Comparison of ENCODE assay signal across 9 mouse cellular contexts in genomic region chr11:116812793-116813529, GRCm38 (mm10). TPM values are rescaled to one million over a fixed set of nuclear protein-coding genes. Genes with fewer than 3 reads are reported as not detected.
DNase-seq lines count a peak whose midpoint lies in the region; ATAC-seq and TF ChIP-seq lines count a peak whose summit lies in the region.
"Had no signal": no experiment of that assay in that cellular context is flagged by ENCODE, and none has a peak within 500 bp of the region (broad histone marks: within the 10 kb centered on the region; RNA-seq: fewer than 3 reads in every experiment).

No protein-coding gene starts in this region.

- H3K9me3 ChIP-seq in lung, embryonic 16.5 days (ENCODE audit: control insufficient read depth, low read length) = no peaks in the 10 kb centered on the region
- H3K9me3 ChIP-seq in forebrain, embryonic 12.5 days = no peaks in the 10 kb centered on the region
- no peaks in the 10 kb centered on the region for H3K9me3 ChIP-seq in intestine, postnatal 0 days (ENCODE audit: control insufficient read depth)
- H3K9me3 ChIP-seq in neural tube, embryonic 14.5 days (ENCODE audit: control insufficient read depth, low read length) = no peaks in the 10 kb centered on the region

- peak overlapping the region; percentile 97 for H3K27ac ChIP-seq in lung, embryonic 16.5 days (ENCODE audit: low read length)
- H3K27ac ChIP-seq in forebrain, embryonic 12.5 days = peak overlapping the region; percentile 90
- no peak overlapping the region for H3K27ac ChIP-seq in intestine, postnatal 0 days (ENCODE audit: low read depth, low read length)
- H3K27ac ChIP-seq in neural tube, embryonic 14.5 days (ENCODE audit: low read depth, low read length) = peak overlapping the region; percentile 94

- no peaks in the 10 kb centered on the region for H3K36me3 ChIP-seq in lung, embryonic 16.5 days (ENCODE audit: control insufficient read depth, insufficient read depth, low read length)
- H3K36me3 ChIP-seq in forebrain, embryonic 12.5 days (replicated peaks) = no peaks in the 10 kb centered on the region
- H3K36me3 ChIP-seq in intestine, postnatal 0 days (ENCODE audit: control insufficient read depth, insufficient read depth) = peaks cover 18% of the 10 kb centered on the region
- no peaks in the 10 kb centered on the region for H3K36me3 ChIP-seq in neural tube, embryonic 14.5 days (ENCODE audit: control insufficient read depth, insufficient read depth, low read length)

- peak; percentile 39 for TF ChIP-seq CTCF in intestine, postnatal 0 days (IDR thresholded peaks at IDR 0.05; ENCODE audit: low read depth)

- peaks cover 43% of the 10 kb centered on the region for H3K4me1 ChIP-seq in lung, embryonic 16.5 days (replicated peaks; ENCODE audit: control insufficient read depth, insufficient read depth, low read length)
- H3K4me1 ChIP-seq in forebrain, embryonic 12.5 days = peaks cover 73% of the 10 kb centered on the region
- H3K4me1 ChIP-seq in intestine, postnatal 0 days (replicated peaks; ENCODE audit: control insufficient read depth, insufficient read depth, low read length) = peaks cover 10% of the 10 kb centered on the region
- H3K4me1 ChIP-seq in neural tube, embryonic 14.5 days (ENCODE audit: control insufficient read depth, insufficient read depth, low read length) = peaks cover 51% of the 10 kb centered on the region

- H3K4me3 ChIP-seq in lung, embryonic 16.5 days (ENCODE audit: low read length) = no peak overlapping the region
- 0 out of 2 replicates have a peak overlapping the region, but pooled peaks have one; percentile 3 for H3K4me3 ChIP-seq in forebrain, embryonic 12.5 days (replicated peaks)
- no peak overlapping the region for H3K4me3 ChIP-seq in intestine, postnatal 0 days (ENCODE audit: low read depth, low read length)
- H3K4me3 ChIP-seq in neural tube, embryonic 14.5 days (ENCODE audit: low read depth, low read length) = no peak overlapping the region

- no peak overlapping the region; the same call in 1 of the 2 replicates for H3K9ac ChIP-seq in lung, embryonic 16.5 days (ENCODE audit: low read length)
- no peak overlapping the region for H3K9ac ChIP-seq in forebrain, embryonic 12.5 days
- no peak overlapping the region for H3K9ac ChIP-seq in intestine, postnatal 0 days (ENCODE audit: low read depth, low read length)
- 0 out of 2 replicates have a peak overlapping the region, but pooled peaks have one; percentile 12 for H3K9ac ChIP-seq in neural tube, embryonic 14.5 days (replicated peaks; ENCODE audit: low read depth, low read length)

- no peak for DNase-seq in lung, postnatal 25 days (ENCODE audit: low spot score)
- DNase-seq in thymus, postnatal 36 days = no peak
- DNase-seq in left cerebral cortex, adult 11 months (ENCODE audit: low spot score) = no peak

- no peaks in the 10 kb centered on the region; the same call in 1 of the 2 replicates for H3K27me3 ChIP-seq in lung, embryonic 16.5 days (ENCODE audit: control insufficient read depth, insufficient read depth, low read depth, low read length)
- peaks cover 6% of the 10 kb centered on the region; the same call in 1 of the 2 replicates for H3K27me3 ChIP-seq in forebrain, embryonic 12.5 days
- no peaks in the 10 kb centered on the region for H3K27me3 ChIP-seq in intestine, postnatal 0 days (replicated peaks; ENCODE audit: control insufficient read depth, insufficient read depth, low read length)
- H3K27me3 ChIP-seq in neural tube, embryonic 14.5 days (ENCODE audit: control insufficient read depth, insufficient read depth, low read length) = no peaks in the 10 kb centered on the region

- no peak for ATAC-seq in lung, embryonic 16.5 days (ENCODE audit: low read depth)
- peak; percentile 39 for ATAC-seq in forebrain, embryonic 12.5 days (ENCODE audit: low FRiP score)
- no peak for ATAC-seq in intestine, postnatal 0 days
- no peak; the same call in 1 of the 2 replicates for ATAC-seq in neural tube, embryonic 14.5 days (ENCODE audit: low read depth)
- ATAC-seq in frontal cortex, adult (ENCODE audit: low TSS enrichment) = no peak

- 43% methylated on average over 21 of the region's 21 CpGs for WGBS in lung, embryonic 16.5 days
- 45% methylated on average over 21 of the region's 21 CpGs for WGBS in forebrain, embryonic 12.5 days
- WGBS in intestine, postnatal 0 days = 65% methylated on average over 21 of the region's 21 CpGs
- WGBS in neural tube, embryonic 14.5 days = 40% methylated on average over 21 of the region's 21 CpGs

- H3K4me2 ChIP-seq in lung, embryonic 16.5 days (ENCODE audit: low read depth, low read length) = no peak overlapping the region
- H3K4me2 ChIP-seq in forebrain, embryonic 12.5 days = peak overlapping the region; percentile 30
- H3K4me2 ChIP-seq in intestine, postnatal 0 days (replicated peaks; ENCODE audit: low read depth) = no peak overlapping the region
- no peak overlapping the region for H3K4me2 ChIP-seq in neural tube, embryonic 14.5 days (ENCODE audit: low read depth, low read length)

RNA-seq across cellular contexts. Expression of gene Mxra7, which starts 14.9 kb away (rescaled TPM):
- 14.2 and 15.3 TPM in 2 replicates for polyA plus RNA-seq in lung, embryonic 16.5 days (2015; fragmentation: Nextera tagmentation; extraction: Ambion mirVana)
- 22.5 and 25.9 TPM in 2 replicates for polyA plus RNA-seq in forebrain, embryonic 12.5 days (2016; fragmentation: Nextera tagmentation; extraction: Ambion mirVana)
- polyA plus RNA-seq in intestine, postnatal 0 days (2015; fragmentation: Nextera tagmentation; extraction: Ambion mirVana) = 33.6 and 39.4 TPM in 2 replicates
- polyA plus RNA-seq in neural tube, embryonic 14.5 days (2014; fragmentation: Nextera tagmentation; extraction: Ambion mirVana) = 29.9 and 40.4 TPM in 2 replicates

RNA-seq across cellular contexts. Expression of gene Mettl23, which starts 30.1 kb away (rescaled TPM):
- 53.5 and 59.9 TPM in 2 replicates for polyA plus RNA-seq in lung, embryonic 16.5 days (2015; fragmentation: Nextera tagmentation; extraction: Ambion mirVana)
- polyA plus RNA-seq in forebrain, embryonic 12.5 days (2016; fragmentation: Nextera tagmentation; extraction: Ambion mirVana) = 65.5 and 65.8 TPM in 2 replicates
- polyA plus RNA-seq in intestine, postnatal 0 days (2015; fragmentation: Nextera tagmentation; extraction: Ambion mirVana) = 34.1 and 37.1 TPM in 2 replicates
- 67.4 and 73.3 TPM in 2 replicates for polyA plus RNA-seq in neural tube, embryonic 14.5 days (2014; fragmentation: Nextera tagmentation; extraction: Ambion mirVana)

RNA-seq across cellular contexts. Expression of gene Jmjd6, which starts 30.3 kb away (rescaled TPM):
- polyA plus RNA-seq in lung, embryonic 16.5 days (2015; fragmentation: Nextera tagmentation; extraction: Ambion mirVana) = 59.5 and 60.8 TPM in 2 replicates
- polyA plus RNA-seq in forebrain, embryonic 12.5 days (2016; fragmentation: Nextera tagmentation; extraction: Ambion mirVana) = 87.8 and 93.5 TPM in 2 replicates
- 44.4 and 44.7 TPM in 2 replicates for polyA plus RNA-seq in intestine, postnatal 0 days (2015; fragmentation: Nextera tagmentation; extraction: Ambion mirVana)
- 65.6 and 71.7 TPM in 2 replicates for polyA plus RNA-seq in neural tube, embryonic 14.5 days (2014; fragmentation: Nextera tagmentation; extraction: Ambion mirVana)

RNA-seq across cellular contexts. Expression of gene St6galnac1, which starts 37.7 kb away (rescaled TPM):
- not detected in 2 replicates for polyA plus RNA-seq in lung, embryonic 16.5 days (2015; fragmentation: Nextera tagmentation; extraction: Ambion mirVana)
- polyA plus RNA-seq in forebrain, embryonic 12.5 days (2016; fragmentation: Nextera tagmentation; extraction: Ambion mirVana) = not detected in 2 replicates
- polyA plus RNA-seq in intestine, postnatal 0 days (2015; fragmentation: Nextera tagmentation; extraction: Ambion mirVana) = 0.12 TPM in 1 of 2 replicates, not detected in the other
- polyA plus RNA-seq in neural tube, embryonic 14.5 days (2014; fragmentation: Nextera tagmentation; extraction: Ambion mirVana) = not detected in 2 replicates
- polyA plus RNA-seq: liver, adult 2 months had no signal

RNA-seq across cellular contexts. Expression of gene Mfsd11, which starts 39.3 kb away (rescaled TPM):
- 36.0 and 36.6 TPM in 2 replicates for polyA plus RNA-seq in lung, embryonic 16.5 days (2015; fragmentation: Nextera tagmentation; extraction: Ambion mirVana)
- polyA plus RNA-seq in forebrain, embryonic 12.5 days (2016; fragmentation: Nextera tagmentation; extraction: Ambion mirVana) = 33.7 and 40.2 TPM in 2 replicates
- 100 and 109 TPM in 2 replicates for polyA plus RNA-seq in intestine, postnatal 0 days (2015; fragmentation: Nextera tagmentation; extraction: Ambion mirVana)
- 40.6 and 53.9 TPM in 2 replicates for polyA plus RNA-seq in neural tube, embryonic 14.5 days (2014; fragmentation: Nextera tagmentation; extraction: Ambion mirVana)
